Mouse (Mus musculus) layer of hippocampus, adult 8-10 months (tissue): ENCODE results near the gene Ncl. TPM values are rescaled to one million over a fixed set of nuclear protein-coding genes. Genes with fewer than 3 reads are reported as not detected.

Source experiments
- DNase-seq, 2 experiments: peaks; one replicate each; pipeline ENCODE4 v3.0.0; 2022; ENCODE audit warnings: low spot score in 2 of 2
- total RNA-seq, 4 experiments: library from RNA; stranded (reverse); gene quantifications; 2 replicates each; pipeline ENCODE4 v1.2.4; 2022

The Ncl gene
- total RNA-seq = 100 to 1,000 TPM; 138 to 171 (median 146) TPM

DNA sequence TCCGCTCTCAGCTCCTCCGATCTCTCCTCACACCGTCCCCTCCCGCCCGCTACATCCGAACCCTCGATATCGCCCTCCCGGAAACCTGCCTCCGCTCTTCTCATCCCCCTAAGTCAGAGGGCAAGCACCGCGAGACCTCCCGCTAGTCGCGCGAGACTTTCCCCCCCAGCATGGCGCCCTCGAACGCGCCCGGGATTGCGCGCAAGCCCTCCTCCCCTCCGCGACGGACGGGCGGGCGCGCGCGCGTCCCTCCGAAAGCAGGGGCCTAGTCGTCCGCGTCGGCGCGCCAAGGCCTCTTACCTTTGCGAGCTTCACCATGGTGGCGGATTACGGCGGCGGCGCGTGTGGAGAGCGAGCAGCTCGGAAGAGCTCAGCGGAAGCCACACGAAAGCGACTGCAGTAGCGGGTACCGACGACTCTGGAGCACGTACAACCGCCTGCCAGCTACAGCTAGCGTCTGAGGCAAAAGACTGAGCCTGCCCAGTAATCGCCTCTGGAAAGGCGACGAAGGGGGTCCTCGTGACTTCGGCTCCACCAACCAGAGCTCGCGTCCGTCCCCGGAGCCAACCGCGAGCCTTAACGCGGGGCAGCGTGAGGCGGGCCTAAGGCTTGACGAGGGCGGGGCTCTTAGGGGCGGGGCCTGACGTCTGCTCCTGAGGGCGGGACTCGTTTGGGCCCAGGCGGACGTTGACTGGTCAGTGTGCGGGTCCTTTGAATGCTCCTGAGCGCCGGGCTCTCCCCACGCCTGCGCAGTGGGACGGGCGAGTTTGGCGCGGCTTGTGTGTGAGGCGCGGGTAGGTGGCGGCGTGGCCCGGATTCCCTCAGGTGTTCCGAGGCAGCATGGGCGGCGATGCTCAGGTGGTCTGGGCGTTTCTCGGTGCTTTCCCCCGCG is at the start of gene Ncl:
TSS of gene Ncl (minus strand) at position 495 of the 892 bp plus-strand sequence.
- DNase-seq = peak; percentile 98

- no peak for DNase-seq
Measured at GRCm38 (mm10) chr1:86408515-86408914, 49.3 kb upstream of the Ncl start.

- DNase-seq = no peak
Measured at GRCm38 (mm10) chr1:86406914-86407313, 47.7 kb upstream of the Ncl start.

- DNase-seq = no peak
Measured at GRCm38 (mm10) chr1:86406313-86406712, 47.1 kb upstream of the Ncl start.

DNA sequence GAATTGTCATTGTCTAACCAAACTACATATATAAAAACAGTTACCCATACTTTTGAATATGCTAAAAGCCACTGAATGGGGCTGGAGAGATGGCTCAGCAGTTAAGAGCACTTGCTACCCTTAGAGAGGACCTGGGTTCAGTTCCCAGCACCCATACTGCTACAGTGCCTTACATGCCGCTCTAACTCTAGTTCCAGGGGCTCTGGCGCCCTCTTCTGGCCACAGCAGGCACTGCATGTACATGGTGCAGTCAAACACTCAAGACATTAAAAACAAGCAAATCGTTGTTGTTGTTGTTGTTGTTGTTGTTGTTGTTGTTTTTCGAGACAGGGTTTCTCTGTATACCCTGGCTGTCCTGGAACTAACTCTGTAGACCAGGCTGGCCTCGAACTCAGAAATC is 45.6 kb upstream of the Ncl start:
- DNase-seq = no peak

GRCm38 (mm10) chr1:86400096-86400754 is 41.0 kb upstream of the Ncl start:
- no peak for DNase-seq

GRCm38 (mm10) chr1:86399322-86399721 is 40.1 kb upstream of the Ncl start:
- DNase-seq = no peak

GRCm38 (mm10) chr1:86398222-86398621 is 39.0 kb upstream of the Ncl start:
- DNase-seq = no peak

GRCm38 (mm10) chr1:86397621-86398020 is 38.4 kb upstream of the Ncl start:
- DNase-seq = no peak

- no peak for DNase-seq
Measured at GRCm38 (mm10) chr1:86395897-86396296, 36.7 kb upstream of the Ncl start.

DNA sequence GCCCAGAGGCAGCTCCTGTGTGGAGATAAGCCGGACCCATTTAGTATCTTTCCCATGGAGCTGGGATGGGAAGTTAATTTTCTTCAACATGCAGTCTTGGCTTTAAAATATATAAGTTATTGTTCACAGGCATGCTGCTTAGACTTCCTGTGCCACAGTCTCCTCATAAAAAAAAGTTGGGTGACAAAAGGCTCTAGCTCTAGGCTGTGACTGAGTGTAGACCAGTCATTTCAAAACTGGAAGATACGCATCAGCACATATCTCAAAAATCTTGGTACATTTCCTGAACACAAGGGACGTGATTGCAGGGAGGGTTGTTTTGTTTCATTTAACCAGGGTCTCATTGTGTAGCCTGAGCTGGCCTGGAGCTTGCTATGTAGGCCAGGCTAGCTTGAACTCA is 35.0 kb upstream of the Ncl start:
- DNase-seq = no peak

- no peak for DNase-seq
Measured at GRCm38 (mm10) chr1:86393219-86393618, 34.0 kb upstream of the Ncl start.

DNA sequence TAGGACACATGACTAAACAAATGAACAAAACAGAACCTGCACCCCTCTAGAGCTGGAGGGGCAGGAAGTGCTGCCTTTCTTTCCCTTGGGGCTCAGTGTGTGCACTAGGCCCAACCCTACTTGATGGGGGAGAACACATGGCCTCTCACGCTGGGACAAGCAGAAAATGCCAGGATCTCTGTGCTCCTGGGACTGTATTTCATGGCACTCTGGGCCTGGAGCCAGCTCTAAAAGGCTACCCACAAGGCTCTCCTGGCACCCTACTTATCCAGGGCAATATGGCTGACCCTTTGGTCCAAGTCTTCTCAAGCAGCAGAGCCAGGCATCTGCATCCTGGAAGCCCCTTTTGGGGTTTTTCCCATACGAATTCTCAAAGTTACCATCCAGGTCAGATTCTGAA is 32.2 kb upstream of the Ncl start:
- DNase-seq = no peak

DNA sequence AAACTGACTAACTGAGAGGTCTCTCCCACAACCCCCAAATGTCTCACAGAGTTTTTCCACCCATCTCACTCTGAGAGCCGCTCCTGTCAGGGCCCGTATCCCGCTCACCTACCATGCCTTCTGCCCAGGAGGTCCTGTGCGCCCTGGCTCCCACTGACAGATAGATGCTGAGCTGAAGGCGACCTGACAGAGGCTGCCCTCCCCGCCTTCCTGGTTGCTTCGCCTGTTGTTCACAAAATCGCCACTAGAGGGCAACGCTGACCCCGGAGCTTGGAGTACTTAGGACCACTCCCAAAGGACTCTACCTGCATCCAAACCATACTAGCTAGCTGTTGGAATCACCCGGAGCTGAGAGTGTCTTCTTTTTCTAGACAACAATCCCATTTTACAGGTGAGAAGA is 30.0 kb upstream of the Ncl start:
- DNase-seq = peak in 1 of 2 experiments; percentile 58

DNA sequence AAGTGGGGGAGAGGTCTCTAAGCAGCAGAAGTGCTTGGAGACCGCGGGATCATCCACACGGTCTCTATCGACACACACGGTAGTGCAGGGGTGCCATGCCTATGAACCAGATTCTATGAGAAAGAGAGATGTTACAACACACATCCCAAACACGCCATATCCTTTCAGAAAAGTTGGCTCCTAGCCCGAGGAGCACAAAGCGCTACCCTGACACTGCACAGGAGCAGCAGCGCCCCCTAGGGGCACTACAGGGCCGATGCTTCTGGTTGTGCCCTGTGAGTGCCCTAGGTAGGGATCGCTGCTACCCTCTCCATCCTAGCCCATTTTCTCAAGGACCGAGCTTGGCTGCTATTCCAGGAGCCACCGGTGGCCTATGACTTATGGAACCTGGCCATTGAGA is 21.8 kb upstream of the Ncl start:
- DNase-seq = peak; percentile 40 to 52

- DNase-seq = no peak
Measured at GRCm38 (mm10) chr1:86379161-86379569, 20.0 kb upstream of the Ncl start.

DNA sequence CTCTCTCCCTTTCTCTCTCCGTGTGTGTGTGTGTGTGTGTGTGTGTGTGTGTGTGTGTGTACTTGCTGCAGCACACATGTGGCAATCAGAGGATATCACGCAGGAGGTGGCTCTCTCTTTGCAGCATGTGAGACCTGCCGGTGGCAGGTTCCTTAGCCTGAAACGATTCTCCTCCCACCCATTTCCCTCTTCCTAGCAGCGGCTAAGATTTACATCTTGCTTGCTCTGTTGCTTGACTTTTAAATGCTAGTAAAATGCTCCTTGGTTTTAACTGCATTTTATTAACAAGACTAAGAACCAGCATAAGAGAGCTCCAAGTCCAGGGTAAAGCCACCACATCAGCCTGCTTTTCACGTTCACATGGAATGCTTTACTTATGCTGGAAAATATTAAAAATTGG is 19.5 kb upstream of the Ncl start:
- no peak for DNase-seq

- DNase-seq = no peak
Measured at GRCm38 (mm10) chr1:86376354-86376753, 17.2 kb upstream of the Ncl start.

- DNase-seq = peak in 1 of 2 experiments; percentile 35
Measured at GRCm38 (mm10) chr1:86371997-86372396, 12.8 kb upstream of the Ncl start.

GRCm38 (mm10) chr1:86368086-86368485 is 8.9 kb upstream of the Ncl start:
- no peak for DNase-seq

GRCm38 (mm10) chr1:86363671-86364070 is 4.5 kb upstream of the Ncl start:
- DNase-seq = no peak

DNA sequence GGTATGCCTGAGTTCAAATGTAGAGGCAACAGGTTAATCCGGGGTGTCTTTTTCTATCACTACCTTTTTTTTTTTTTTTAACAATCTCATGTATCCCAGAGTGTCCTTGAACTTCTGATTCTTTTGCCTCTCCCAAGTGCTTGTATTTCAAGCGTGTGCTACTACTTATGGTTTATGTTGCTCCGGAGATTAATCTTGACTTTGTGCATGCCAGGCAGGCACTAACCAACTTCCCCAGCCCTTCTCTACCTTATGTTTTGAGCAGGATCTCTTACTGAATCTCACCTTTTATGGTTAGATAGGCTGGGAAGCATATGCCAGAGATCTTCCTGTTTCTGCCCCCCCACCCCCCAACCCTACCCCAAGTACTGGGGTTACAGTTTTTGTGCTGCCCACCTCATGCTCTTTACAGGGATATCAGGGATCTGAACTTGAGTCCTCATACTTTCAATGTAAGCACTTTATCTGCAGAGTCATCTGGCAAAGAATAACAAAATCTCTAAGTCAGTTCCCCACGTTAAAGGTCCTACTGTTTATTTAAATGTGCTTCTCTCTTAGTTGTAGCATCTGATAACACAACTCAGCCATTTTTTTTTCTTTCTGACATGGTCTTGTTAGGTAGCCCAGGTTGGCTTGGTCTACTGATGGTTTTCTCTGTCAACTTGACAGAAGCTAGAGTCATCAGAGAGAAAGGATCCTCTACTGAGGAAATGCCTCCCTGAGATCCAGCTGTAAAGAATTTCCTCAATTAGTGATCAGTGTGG is 2.8 kb upstream of the Ncl start:
- no peak for DNase-seq
